Mouse (Mus musculus): ENCODE data around the gene Slc41a2. TPM values are rescaled to one million over a fixed set of nuclear protein-coding genes. Genes with fewer than 3 reads are reported as not detected.
"Not testable (repeated sequence)": the region's sequence is repeated elsewhere in the genome, so short reads cannot be mapped to it uniquely, and the experiment has no call there.

Slc41a2 gene
- polyA plus RNA-seq, 2 experiments: 0.06 to 0.14 TPM

DNA sequence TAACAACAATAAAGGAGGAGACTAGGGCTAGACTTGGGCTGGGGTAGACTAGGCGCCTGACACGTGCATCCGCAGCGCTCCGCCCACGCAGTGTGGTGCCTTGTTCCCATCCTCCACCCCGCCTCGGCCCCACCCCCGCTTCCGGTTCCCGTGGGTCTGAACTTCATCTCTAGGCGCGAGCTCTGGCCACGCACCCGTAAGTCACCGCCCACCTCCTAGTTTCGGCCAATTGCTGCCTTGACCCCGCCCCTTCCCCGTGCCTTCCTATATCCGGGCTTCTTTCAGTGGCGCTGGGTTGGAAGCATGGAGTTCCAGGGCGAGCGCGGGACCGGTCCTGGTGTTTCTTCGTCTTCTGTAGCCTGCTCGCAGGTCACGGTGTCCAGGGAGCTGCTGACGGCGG lies 22.3 kb upstream of the Slc41a2 start, which contains the start of gene D10Wsu102e:
TSS of gene D10Wsu102e (plus strand) at position 266 of the 400 bp plus-strand sequence.
- H3K4me2 ChIP-seq (ENCODE audit: low read depth): peak within 1 kb of the TSS; percentile 88
- no peaks in the 10 kb centered on the region for H3K27me3 ChIP-seq (ENCODE audit: control insufficient read depth, insufficient read depth, low read length)
- WGBS (ENCODE audit: insufficient replicate concordance): under 1% methylated on average over 30 of the region's 30 CpGs
- TF ChIP-seq EP300 (IDR thresholded peaks at IDR 0.05; ENCODE audit: low read depth): no peak
- no peak for TF ChIP-seq CTCF (IDR thresholded peaks at IDR 0.05; ENCODE audit: low read depth)
- peak within 1 kb of the TSS; percentile 83 for H3K9ac ChIP-seq (replicated peaks)
- peak within 1 kb of the TSS; percentile 88 to 92 for H3K4me3 ChIP-seq (ENCODE audit: insufficient read depth in 1 of 2, low read depth in 2 of 2, low read length in 2 of 2)
- peaks cover 9% of the 10 kb centered on the region for H3K36me3 ChIP-seq (replicated peaks; ENCODE audit: control insufficient read depth, insufficient read depth, low read depth)
- no peak within 1 kb of the TSS for H3K27ac ChIP-seq
- H3K9me3 ChIP-seq (ENCODE audit: control insufficient read depth, low read length): no peaks in the 10 kb centered on the region
- DNase-seq (ENCODE audit: low read depth in 3 of 3, low spot score in 3 of 3) (peak; percentile 89 to 92 (median 91)), ATAC-seq (ENCODE audit: insufficient read depth) (peak; percentile 96)
- peaks cover 18 to 19% of the 10 kb centered on the region in 2 experiments for H3K4me1 ChIP-seq (replicated peaks; ENCODE audit: control insufficient read depth in 2 of 2, insufficient read depth in 2 of 2, low read length in 1 of 2)

DNA sequence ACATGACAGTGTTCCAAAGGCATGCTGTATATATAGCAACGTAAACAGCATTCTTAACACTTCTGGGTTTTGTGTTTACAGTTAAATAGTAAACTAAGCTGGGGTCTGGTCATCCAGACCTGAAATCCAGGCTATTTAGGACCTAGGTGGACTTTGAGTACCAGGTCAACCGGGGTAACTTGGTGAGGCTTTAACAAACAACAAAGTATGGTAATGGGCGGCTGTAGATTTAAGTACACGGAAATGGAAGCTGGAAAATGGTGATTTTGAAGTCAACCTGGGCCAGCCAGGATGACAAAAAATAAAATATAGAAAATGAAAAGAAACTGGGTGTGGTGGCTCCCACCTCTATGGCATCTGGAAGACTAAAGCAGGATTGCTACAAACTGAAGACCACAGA lies 21.8 kb upstream of the Slc41a2 start:
- Histone ChIP-seq H3K4me1 (replicated peaks; ENCODE audit: control insufficient read depth in 2 of 2, insufficient read depth in 2 of 2, low read length in 1 of 2) (peaks cover 18 to 19% of the 10 kb centered on the region in 2 experiments), H3K27ac (no peak overlapping the region), H3K36me3 (replicated peaks; ENCODE audit: control insufficient read depth, insufficient read depth, low read depth) (peaks cover 7% of the 10 kb centered on the region), H3K4me3 (ENCODE audit: insufficient read depth in 1 of 2, low read depth in 2 of 2, low read length in 2 of 2) (peak overlapping the region; percentile 41 to 88), H3K9me3 (ENCODE audit: control insufficient read depth, low read length) (no peaks in the 10 kb centered on the region), H3K4me2 (ENCODE audit: low read depth) (peak overlapping the region; percentile 88), H3K9ac (replicated peaks) (no peak overlapping the region), H3K27me3 (ENCODE audit: control insufficient read depth, insufficient read depth, low read length) (no peaks in the 10 kb centered on the region)
- DNase-seq (ENCODE audit: low read depth in 3 of 3, low spot score in 3 of 3) (no peak), ATAC-seq (ENCODE audit: insufficient read depth) (peak; percentile 0; the same call in 1 of the 2 replicates)
- 0 out of 2 replicates have a peak, but pooled peaks have one; percentile 3 for TF ChIP-seq EP300 (IDR thresholded peaks at IDR 0.05; ENCODE audit: low read depth)
- no peak for TF ChIP-seq CTCF (IDR thresholded peaks at IDR 0.05; ENCODE audit: low read depth)
- WGBS (ENCODE audit: insufficient replicate concordance): 65% methylated on average over 4 of the region's 4 CpGs

- Histone ChIP-seq H3K4me1 (replicated peaks; ENCODE audit: control insufficient read depth in 2 of 2, insufficient read depth in 2 of 2, low read length in 1 of 2) (peaks cover 15 to 18% of the 10 kb centered on the region in 2 experiments), H3K27ac (no peak overlapping the region), H3K36me3 (replicated peaks; ENCODE audit: control insufficient read depth, insufficient read depth, low read depth) (no peaks in the 10 kb centered on the region), H3K4me3 (ENCODE audit: insufficient read depth in 1 of 2, low read depth in 2 of 2, low read length in 2 of 2) (no peak overlapping the region), H3K9me3 (ENCODE audit: control insufficient read depth, low read length) (no peaks in the 10 kb centered on the region), H3K4me2 (ENCODE audit: low read depth) (no peak overlapping the region), H3K27me3 (ENCODE audit: control insufficient read depth, insufficient read depth, low read length) (no peaks in the 10 kb centered on the region), H3K9ac (replicated peaks) (no peak overlapping the region)
- ATAC-seq (ENCODE audit: insufficient read depth) (no peak), DNase-seq (ENCODE audit: low read depth in 3 of 3, low spot score in 3 of 3) (no peak)
- no peak for TF ChIP-seq CTCF (IDR thresholded peaks at IDR 0.05; ENCODE audit: low read depth)
- TF ChIP-seq EP300 (IDR thresholded peaks at IDR 0.05; ENCODE audit: low read depth): no peak
- 64% methylated on average over 12 of the region's 12 CpGs for WGBS (ENCODE audit: insufficient replicate concordance)
Measured at GRCm38 (mm10) chr10:83356416-83356815, 18.7 kb upstream of the Slc41a2 start.

DNA sequence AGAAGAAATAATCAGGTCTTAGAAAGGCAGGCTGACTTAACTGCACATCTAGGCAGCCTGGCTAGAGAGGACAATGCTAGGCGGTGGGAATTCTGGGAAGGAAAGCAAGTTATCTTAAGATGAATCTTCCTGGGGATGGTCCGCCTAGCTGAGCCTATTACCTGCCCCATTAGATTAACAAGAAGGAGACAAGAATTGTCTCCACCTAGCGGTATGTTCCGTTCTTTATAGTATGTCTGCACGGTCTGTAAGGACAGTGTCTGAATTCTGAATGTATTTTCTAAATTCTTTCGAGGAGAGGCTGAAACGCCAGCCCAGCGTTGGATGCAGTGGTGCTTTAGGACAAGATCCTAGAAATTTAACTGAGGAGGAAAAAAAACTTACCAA lies 16.6 kb upstream of the Slc41a2 start:
- DNase-seq (ENCODE audit: low read depth in 3 of 3, low spot score in 3 of 3) (no peak), ATAC-seq (ENCODE audit: insufficient read depth) (no peak)
- no peak overlapping the region for H3K27ac ChIP-seq
- H3K9ac ChIP-seq (replicated peaks): no peak overlapping the region
- peaks cover 8 to 11% of the 10 kb centered on the region in 2 experiments for H3K4me1 ChIP-seq (replicated peaks; ENCODE audit: control insufficient read depth in 2 of 2, insufficient read depth in 2 of 2, low read length in 1 of 2)
- no peak overlapping the region for H3K4me2 ChIP-seq (ENCODE audit: low read depth)
- H3K9me3 ChIP-seq (ENCODE audit: control insufficient read depth, low read length): no peaks in the 10 kb centered on the region
- H3K27me3 ChIP-seq (ENCODE audit: control insufficient read depth, insufficient read depth, low read length): no peaks in the 10 kb centered on the region
- WGBS (ENCODE audit: insufficient replicate concordance): 57% methylated on average over 8 of the region's 8 CpGs
- no peaks in the 10 kb centered on the region for H3K36me3 ChIP-seq (replicated peaks; ENCODE audit: control insufficient read depth, insufficient read depth, low read depth)
- TF ChIP-seq CTCF (IDR thresholded peaks at IDR 0.05; ENCODE audit: low read depth): 0 out of 2 replicates have a peak, but pooled peaks have one; percentile 11
- TF ChIP-seq EP300 (IDR thresholded peaks at IDR 0.05; ENCODE audit: low read depth): no peak
- no peak overlapping the region for H3K4me3 ChIP-seq (ENCODE audit: insufficient read depth in 1 of 2, low read depth in 2 of 2, low read length in 2 of 2)

DNA sequence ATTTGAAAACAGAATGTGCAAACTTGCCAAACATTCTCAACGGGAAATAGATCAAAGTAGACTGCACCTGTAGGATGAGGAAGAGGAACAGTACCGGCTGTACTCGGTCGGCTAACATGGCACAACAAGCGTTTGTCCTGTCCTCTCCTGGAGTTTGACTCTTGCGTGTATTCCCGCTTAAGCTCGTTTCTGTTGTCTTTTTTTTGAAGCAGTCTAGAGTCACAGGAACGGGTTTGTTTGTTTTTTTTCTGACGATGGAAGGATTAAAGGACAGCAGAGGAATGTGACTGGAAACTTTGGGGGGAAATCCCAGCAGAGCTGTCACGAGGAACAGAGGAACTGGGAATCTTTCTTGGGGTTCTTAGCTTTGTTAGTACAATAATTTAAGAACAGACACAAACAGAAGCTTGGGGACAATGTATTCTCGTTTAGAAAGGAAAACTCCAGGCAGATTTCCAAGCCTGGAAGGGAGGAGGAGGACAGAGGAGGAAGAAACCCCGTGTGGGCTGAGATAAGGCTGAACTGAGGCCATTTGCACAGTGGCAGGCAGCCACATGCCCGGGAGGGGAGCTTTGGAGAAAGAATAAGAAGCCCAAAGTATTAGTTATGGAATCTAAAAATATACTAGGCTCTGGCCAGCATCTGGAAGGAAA lies 16.1 kb upstream of the Slc41a2 start:
- Histone ChIP-seq H3K9me3 (ENCODE audit: control insufficient read depth, low read length) (no peaks in the 10 kb centered on the region), H3K27me3 (ENCODE audit: control insufficient read depth, insufficient read depth, low read length) (no peaks in the 10 kb centered on the region), H3K4me3 (ENCODE audit: insufficient read depth in 1 of 2, low read depth in 2 of 2, low read length in 2 of 2) (no peak overlapping the region), H3K36me3 (replicated peaks; ENCODE audit: control insufficient read depth, insufficient read depth, low read depth) (no peaks in the 10 kb centered on the region), H3K4me1 (replicated peaks; ENCODE audit: control insufficient read depth in 2 of 2, insufficient read depth in 2 of 2, low read length in 1 of 2) (peaks cover 4 to 7% of the 10 kb centered on the region in 2 experiments; a peak in 3 of 4 replicates), H3K4me2 (ENCODE audit: low read depth) (no peak overlapping the region), H3K9ac (replicated peaks) (no peak overlapping the region), H3K27ac (no peak overlapping the region)
- DNase-seq (ENCODE audit: low read depth in 3 of 3, low spot score in 3 of 3) (no peak), ATAC-seq (ENCODE audit: insufficient read depth) (no peak)
- WGBS (ENCODE audit: insufficient replicate concordance): 30% methylated on average over 14 of the region's 14 CpGs
- TF ChIP-seq CTCF (IDR thresholded peaks at IDR 0.05; ENCODE audit: low read depth) (no peak), EP300 (IDR thresholded peaks at IDR 0.05; ENCODE audit: low read depth) (no peak)

- not testable (repeated sequence) for H3K4me2 ChIP-seq (ENCODE audit: low read depth); H3K27ac ChIP-seq; DNase-seq (ENCODE audit: low read depth in 3 of 3, low spot score in 3 of 3); H3K9ac ChIP-seq (replicated peaks); H3K9me3 ChIP-seq (ENCODE audit: control insufficient read depth, low read length); H3K36me3 ChIP-seq (replicated peaks; ENCODE audit: control insufficient read depth, insufficient read depth, low read depth); H3K27me3 ChIP-seq (ENCODE audit: control insufficient read depth, insufficient read depth, low read length); H3K4me1 ChIP-seq (replicated peaks; ENCODE audit: control insufficient read depth in 2 of 2, insufficient read depth in 2 of 2, low read length in 1 of 2); H3K4me3 ChIP-seq (ENCODE audit: insufficient read depth in 1 of 2, low read depth in 2 of 2, low read length in 2 of 2); ATAC-seq (ENCODE audit: insufficient read depth)
- 78% methylated on average over 2 of the region's 4 CpGs for WGBS (ENCODE audit: insufficient replicate concordance)
Measured at GRCm38 (mm10) chr10:83351779-83352178, 14.1 kb upstream of the Slc41a2 start.

Measured in liver, embryonic 14.5 days (tissue).